Mouse (Mus musculus) gastrocnemius, postnatal 25 days (tissue): ENCODE data around the gene Adam23. TPM values are rescaled to one million over a fixed set of nuclear protein-coding genes. Genes with fewer than 3 reads are reported as not detected.

Experiments used
- DNase-seq: peaks from one replicate; pipeline ENCODE4 v3.0.0; 2022
- long read RNA-seq, 2 experiments: library from polyadenylated mRNA; stranded (forward); transcript quantifications; one replicate each; pipeline ENCODE4 v2.0.0; 2021
- total RNA-seq, 2 experiments: library from RNA; stranded (reverse); gene quantifications; 1 replicate in 1 of 2; 2 replicates in 1 of 2; pipeline ENCODE4 v1.2.3; 2021

Gene Adam23
- total RNA-seq, result 1 to 10 TPM; 1.3 to 2.3 TPM
- long read RNA-seq, experiment 1, result 0 reads
- long read RNA-seq, experiment 2, partial matches to known transcripts, result 0 of 1 reads
- long read RNA-seq, experiment 2, other reads (novel, unspliced or antisense), result 0 of 1 reads

DNA sequence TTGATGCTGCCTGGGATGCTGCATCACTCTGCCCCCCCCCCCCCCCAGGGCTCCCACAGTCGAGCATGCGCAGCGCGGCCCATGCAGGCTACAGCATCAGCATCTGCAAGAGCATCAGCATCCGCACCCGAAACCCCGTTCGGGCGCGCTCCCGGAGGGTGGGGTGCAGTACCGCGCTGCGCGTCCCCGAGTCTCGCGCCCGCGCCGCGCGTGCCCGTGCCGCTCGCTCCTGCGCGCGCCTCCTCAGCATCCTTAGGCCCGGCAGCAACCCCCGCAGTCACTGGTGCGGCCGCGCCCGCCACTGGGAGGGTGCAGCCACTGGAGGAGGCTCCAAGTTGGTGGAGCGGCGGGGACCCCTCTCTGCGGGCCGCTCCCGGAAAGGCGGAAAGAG lies at the start of gene Adam23:
Adam23 (plus strand) TSS at position 236 of the 391 bp plus-strand sequence.
- peak; percentile 13 for DNase-seq

DNA sequence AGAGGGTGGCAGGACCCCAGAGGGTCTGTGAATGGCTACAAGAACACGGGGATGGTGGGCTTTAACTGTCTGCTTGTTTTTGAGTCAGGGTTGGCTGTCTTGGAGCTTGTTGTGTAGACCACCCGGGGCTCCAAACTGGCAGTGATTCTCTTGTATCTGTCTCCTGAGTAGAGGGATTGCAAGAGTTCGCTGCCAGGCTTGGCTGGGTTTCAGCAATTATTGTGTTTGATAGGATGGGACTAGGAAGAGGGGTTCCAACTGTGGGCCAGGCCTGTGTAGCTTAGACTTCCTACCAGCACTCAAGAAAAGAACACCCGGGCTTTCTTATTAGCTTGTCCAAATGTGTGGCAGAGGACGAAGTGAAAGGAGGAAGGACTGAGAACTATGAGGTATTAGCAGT lies 44.6 kb upstream of the Adam23 start:
- no peak for DNase-seq

DNA sequence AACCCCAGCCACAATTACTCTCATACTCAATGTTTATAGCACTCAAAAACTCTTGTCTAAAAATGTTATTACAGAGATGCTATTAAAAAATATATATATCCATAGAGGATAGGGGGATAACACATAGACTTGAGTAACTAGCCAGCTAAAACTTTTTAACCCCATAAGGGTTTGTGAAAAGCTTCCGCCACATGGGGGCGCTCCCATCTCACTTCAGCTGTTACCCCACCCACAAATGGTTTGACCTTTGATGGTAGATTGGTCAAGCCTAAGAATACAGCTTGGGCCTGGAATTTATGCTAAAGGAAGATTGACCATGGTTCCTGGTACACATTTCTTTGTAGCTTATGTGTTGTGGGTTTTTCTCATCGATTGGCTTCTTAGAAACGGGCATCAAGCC lies 42.1 kb upstream of the Adam23 start:
- DNase-seq, result no peak

DNA sequence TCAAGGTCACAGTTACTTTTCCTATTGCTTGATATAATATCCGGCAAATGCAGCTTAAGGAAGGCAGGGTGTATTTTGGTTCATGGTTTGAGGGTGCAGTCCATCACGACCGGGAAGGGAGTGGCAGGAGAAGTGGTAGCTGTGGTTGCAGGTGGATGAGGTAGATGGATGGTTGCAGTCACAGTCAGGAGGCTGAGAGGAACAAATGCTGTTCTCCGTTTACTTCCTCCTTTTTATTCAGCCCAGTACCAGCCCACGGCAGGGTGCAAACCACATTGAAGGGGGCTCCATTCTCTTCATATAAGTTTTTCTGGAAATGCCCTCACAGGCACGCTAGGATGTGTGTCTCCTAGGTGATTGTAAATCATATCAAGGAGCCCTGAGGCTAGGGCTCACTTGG lies 37.3 kb upstream of the Adam23 start:
- DNase-seq, result no peak

DNA sequence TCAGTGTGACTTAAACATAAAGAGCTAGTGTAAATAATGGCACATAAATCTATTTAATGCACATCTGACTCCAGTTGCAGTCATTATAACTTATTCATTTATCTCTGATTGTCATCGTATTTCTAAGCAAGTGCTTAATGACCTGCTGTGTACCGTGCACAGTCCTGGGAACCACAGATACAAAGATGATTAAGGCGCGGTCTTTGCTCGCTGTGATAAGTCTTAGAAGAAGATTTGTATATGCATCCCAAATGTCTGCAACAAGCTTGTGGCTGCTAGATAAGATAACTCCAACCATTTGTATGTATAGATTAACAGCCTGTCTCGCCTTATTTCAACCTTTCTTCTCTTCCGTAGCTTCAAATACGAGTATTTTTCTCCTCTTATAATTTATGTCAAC lies 27.2 kb upstream of the Adam23 start:
- DNase-seq, result no peak

DNA sequence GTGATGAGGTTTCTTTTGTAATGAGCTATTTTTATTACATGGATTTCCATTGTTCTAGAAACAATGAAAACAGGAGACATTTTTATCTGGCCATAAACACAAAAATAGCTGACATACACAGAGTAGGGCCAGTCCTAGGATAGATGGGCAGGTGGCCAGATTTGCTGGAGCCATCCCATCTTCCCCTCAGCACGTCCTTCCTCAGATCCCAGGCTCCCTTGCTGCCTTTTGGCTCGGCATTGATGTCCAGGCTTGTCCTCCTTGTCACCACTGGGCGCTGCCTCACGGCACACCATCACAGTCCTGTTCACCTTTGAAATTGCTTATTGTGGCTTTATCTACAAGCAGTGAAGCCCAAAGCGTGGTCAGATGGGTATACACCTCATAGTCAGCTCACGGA lies 15.0 kb upstream of the Adam23 start:
- no peak for DNase-seq

DNA sequence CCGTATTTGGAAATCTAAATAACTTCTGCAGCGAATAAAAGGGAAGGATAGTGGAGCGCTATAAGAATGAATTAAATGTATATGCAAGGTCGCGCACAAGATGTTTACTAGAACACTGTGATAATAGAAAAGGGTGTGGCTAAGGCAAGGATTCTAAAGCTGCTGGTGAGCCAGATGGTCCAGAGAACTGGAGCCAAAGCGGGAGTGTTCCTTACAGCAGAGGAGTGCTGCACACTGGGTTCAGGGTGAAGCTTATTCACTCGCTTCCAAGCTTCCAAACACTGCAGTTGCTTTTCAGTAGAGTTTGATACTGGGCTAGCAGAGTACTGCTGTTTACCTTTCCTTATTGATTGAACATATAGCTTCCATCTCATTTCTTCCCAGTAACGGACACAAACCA lies 14.5 kb upstream of the Adam23 start:
- no peak for DNase-seq

DNA sequence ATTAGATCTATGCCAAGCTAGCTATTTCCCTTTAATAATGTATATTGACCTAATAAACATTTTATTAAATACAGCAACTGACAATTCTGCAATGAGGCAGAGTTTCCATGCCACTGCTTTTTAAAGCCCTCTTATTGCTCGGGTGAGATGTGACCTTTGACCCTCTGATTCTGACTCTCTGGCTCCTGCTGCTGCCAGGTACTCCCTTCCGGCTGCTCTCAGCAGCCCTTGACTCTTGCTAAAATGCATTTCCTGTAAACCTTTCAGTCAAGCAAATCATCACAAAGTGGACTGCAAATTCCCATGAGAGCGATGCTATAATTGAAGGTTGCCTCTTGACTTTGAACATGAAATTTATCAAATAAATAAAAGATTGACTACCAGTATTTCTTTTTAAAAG lies 13.8 kb upstream of the Adam23 start:
- no peak for DNase-seq

DNA sequence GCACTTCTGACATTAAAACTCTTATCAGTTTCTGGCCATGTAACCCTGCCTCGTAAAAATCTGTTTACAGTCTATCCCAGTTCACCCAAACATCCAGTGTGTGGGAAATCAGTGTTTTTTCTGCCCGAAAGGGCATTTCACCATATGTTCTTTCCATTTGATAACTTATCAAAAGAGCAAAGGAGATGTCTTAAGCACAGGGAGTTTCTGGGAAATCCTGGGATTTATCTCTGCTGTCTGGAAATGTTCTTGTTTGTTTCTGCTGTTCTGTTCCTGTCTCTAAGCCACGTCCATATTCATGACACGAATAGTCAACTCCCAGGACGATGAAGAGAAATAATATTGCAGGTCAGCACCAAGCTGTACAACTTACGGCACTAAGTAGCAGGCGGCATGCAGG lies 11.6 kb upstream of the Adam23 start:
- no peak for DNase-seq

DNA sequence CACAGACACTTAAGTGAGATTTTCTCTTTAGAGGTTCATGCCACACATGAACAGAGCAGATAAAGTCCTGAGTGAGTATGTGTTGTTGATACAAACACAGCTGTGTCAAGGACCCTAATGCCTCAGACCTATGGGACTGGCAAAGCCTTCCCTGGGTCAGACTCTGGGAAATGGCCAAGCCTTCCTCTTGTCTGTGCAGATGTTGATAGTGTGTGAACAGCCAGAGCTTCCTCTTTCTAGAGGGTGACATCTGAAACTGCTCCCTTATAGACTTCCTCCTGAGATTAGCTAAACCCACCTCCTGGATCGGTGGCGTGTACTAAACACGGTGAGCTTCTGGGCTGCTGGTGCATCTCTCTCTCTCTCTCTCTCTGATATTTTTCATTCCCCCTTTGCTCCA lies 8.2 kb upstream of the Adam23 start:
- no peak for DNase-seq

DNA sequence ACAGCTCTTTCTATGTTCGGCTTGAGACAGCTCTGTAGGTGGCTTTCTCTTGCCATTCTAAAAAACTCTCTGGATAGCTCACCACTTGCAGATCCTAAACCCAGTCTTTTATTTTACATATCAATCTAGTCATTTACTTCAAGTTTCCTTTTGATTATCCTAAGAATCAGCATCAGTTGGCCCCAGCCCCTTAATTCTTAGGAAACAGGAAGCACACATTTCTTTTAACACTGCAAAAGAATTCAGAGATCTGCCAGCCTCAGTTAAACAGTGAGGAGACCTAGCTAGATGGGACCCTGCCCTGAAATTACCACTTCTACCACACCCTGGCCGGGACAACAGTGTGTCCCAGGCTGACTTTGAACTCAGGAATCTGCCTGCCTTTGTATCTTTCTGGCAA lies 3.5 kb upstream of the Adam23 start:
- no peak for DNase-seq

DNA sequence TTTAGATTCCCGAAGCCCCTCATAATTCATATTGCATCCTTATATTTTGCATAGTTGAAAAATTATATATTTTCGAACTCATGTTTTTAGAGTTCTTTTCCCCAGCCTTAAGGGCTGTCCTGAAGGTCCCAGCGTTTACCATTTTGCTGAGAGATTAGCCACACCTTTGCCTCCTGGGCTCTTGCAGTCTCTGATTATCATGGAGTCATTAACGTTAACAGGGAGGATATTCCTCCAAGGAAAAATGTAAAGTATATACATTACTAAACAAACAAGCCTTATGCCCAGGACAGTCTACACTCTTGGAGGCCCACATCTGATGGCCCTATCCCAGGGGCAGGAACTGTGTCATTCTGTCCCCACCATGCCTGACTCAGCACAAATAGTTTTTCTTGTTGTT lies 3.1 kb upstream of the Adam23 start:
- DNase-seq, result no peak

DNA sequence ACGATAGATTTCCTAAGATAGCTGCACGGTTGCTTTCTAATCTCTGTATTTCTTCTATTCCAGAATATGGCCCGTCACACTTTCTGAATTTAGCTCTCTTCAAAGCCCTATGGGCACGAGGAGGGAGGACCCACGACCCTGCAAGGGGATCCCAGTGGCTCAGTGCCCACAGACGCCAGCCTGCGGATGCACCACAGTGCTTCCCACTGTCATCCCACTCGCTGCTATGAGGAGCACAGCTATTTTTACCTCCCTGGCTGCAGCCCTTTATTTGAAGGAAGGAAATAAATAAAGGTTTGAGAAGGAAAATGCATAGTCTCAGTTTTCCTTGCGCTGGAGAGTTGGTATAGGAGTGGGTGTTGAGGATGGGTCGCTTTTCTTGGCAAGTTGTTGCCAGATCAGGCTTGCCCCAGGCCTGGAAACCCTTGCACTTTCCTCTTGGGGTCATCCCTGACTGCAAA lies 512 bp upstream of the Adam23 start:
- DNase-seq, result no peak

DNA sequence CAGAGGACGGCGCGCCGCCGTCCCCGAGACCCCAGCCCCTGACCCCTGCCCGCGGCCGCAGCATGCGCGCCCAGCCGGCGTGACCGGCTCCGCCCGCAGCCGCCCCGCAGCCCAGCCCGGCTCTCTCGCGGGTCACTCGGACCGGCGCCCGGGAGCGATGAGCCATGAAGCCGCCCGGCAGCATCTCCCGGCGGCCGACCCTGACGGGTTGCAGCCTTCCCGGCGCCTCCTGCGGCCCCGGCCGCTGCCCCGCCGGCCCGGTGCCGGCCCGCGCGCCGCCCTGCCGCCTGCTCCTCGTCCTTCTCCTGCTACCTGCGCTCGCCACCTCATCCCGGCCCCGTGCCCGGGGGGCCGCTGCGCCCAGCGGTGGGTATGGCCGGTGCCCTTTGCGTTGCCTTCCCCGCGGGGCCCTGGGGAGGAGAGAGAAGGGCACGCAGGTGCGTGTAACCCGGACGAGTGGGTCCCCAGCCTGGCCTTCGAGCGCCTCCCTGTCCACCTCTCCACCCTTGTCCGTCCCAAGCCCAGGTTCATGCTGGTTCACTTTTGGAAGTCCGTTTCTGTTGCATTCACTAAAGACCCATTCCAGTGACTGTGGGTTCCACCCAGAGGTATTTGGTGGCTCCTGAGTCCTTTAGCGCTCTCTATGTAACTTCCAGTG lies 485 bp downstream of the Adam23 start:
- no peak for DNase-seq

DNA sequence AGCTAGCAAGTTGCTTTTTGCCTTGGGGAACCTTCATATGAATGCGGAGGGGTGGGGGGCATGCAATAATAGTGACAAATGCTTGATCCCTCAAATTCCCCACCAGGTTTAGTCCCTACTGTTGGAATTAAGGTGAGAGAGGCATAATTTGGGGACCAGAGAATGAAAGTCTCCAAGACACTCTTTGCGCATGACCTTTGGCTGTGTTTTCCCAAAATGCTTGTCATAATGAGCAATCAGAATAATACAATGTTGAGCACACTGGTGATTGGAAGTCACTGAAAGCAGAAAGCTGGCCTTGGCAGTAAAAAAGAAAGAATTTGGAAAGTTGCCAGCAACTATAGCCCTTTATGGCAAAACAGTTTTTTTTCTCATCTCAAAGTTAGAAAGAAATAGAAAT lies 1.0 kb downstream of the Adam23 start:
- no peak for DNase-seq

DNA sequence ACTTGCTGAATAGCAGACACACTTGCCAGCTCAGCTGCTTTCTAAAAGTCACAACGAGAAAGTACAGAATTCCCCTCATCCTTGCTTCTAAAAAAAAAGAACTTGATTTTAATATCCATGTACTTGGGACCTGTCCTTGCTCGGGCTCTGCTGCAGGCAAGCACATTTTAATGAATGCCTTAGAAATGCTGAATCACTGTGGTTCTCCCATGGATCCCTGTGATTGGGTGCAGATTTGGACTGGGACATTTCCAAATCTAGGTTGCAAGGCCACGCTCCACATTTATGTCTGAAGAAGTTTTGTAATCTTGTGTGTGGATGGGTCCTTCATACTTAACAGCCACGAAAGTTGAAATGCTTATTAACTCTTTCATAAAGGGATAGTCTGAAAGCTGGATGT lies 4.4 kb downstream of the Adam23 start:
- DNase-seq, result no peak

DNA sequence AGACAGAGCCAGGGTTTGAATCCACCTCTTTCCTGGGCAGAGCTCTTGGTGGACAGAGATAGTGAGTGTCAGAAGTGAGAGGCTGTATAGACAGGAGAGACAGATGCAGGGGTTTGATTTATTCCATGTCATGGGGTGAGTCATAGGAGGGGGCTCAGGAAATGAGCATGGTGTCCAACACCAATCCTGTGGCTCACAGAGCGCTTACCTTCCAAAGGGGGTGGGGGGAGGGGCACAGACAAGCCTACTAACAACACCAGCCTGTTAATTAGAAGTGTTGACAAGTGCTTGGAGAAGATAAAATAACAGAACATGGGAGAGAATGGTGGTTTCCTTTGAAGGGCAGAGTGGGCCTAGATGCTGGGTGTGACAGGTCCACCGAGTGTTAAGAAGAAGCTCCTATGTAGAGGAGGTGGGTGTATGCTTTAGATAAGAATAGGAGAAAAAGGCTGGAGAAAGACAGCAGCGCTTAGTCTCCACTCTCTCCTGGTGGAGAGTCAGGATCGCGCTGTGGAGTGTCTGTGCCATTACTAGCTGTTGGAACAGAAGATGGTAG lies 7.7 kb downstream of the Adam23 start:
- no peak for DNase-seq

DNA sequence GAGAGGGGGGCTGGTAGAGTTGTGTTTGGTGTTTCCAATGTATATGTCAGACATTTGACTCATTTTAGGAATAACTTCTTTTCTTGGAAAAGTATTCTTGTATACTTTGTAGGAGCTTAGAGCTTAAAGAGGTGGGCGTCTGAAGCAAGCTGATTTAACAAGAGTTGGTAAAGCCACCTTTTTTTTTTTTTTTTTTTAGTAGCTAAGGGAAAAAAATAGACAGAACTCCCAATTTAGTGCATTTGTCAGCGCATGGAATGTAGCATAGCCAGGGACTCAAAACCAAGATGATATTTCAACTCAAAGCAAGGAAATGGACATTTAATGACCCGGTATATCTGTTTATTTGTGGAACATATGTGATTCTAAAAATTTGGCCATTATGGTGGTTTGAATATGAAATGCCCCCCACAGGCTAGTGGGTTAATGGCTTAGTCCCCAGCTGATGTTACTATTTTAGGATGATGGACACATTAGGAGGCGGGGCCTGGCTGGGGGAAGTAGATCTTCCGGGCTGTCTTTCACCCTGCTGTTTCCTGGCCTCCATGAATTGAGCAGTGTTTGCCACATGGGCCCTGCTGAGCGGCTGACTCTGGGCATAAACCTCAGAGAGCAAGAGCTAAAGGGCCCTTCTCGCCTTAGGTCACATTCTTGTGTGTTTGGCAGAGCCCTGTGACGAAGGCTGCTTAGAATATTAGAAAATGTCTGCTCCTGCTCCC lies 12.3 kb downstream of the Adam23 start:
- DNase-seq, result no peak

DNA sequence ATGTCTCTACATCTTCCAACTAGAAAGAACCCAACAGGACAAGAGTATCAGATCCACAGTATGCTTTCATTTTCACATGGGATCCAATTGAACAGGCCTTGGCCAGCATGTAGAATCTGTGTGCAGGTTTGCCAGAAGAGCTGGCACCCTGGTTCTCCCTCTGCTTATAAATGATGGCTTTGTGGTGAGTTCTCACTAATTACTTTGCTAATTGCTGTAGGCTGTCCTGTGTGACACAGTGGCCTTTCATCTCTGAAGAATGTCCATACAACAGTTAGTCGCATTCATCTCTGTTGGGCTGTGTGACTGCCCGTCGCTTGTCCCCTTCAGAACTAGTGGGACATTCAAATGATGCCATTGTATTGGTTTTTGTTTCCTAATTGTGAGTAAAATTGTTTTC lies 13.5 kb downstream of the Adam23 start:
- no peak for DNase-seq

DNA sequence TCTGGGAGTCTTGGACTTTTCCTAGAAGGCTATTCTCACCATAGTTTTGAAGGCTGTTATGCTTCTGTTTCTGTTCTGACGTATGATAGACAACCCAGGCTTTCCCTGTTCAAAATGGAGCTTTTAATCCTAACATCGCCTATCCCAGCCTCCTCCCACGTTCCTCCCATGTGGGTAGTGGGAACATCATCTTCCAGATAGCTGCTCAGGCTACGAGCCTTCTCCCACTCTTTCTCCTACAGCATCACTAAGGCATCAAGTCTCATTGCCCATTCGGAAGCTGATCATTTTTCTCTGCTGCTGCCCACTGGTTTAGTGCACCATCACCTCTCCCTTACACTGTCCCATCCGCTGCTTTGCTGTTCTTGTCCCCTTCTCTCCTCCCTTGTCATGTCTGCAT lies 14.2 kb downstream of the Adam23 start:
- DNase-seq, result no peak

DNA sequence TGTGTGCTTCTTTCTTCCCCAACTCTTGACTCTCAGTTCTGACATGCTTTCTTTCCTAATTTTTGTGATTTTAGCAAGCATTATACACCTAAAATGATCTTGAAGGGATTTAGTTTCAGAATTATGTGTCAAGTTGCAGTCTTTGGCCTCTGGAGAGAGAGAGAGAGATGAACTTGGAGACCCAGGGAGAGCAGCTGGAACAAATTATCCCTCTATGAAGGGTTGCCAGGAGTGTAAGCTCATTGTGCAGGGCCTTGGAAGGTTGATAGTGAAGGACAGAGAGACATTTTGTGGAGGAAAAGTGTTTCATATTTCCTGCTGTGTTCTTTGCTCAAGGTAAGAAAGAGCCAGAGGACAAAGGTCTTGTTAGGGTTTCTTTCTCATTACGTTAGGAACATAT lies 18.8 kb downstream of the Adam23 start:
- DNase-seq, result no peak

DNA sequence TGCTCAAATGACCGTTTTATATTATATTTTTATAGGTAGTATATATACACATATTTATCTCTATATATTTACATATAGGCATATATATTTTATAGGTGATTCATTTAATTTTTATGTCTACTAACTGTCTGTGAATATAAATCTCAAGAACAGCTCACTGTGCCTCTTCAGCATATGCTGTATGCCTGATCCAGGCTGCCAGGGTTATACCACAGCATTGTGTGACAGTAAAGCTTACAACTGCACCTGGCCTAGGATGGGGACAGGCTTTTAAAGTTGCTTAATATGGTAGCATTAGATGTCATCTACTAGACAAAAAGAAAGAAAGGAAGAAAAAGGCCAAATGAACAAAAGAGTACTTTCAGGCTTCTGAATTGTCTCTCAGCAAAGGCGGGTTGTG lies 27.6 kb downstream of the Adam23 start:
- DNase-seq, result no peak

DNA sequence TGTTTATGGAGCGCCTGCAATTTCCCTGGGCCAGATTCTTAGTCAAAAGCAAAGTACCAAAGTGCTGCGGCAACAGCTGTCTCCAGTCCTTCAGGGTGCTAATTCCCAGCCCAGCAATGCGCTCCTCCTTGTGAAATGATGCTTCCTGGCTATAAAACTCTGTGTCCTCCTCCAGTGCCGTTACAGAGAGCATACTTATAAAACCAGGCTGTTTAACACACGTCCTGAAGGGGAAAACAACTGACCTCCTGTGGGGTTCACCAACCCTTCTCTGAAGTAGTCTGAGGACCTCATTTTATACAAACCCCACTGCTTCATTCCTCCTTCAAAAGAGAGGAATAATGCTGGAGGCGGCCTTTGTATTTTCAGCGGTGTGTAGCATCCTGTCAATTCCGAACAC lies 28.0 kb downstream of the Adam23 start:
- DNase-seq, result no peak

DNA sequence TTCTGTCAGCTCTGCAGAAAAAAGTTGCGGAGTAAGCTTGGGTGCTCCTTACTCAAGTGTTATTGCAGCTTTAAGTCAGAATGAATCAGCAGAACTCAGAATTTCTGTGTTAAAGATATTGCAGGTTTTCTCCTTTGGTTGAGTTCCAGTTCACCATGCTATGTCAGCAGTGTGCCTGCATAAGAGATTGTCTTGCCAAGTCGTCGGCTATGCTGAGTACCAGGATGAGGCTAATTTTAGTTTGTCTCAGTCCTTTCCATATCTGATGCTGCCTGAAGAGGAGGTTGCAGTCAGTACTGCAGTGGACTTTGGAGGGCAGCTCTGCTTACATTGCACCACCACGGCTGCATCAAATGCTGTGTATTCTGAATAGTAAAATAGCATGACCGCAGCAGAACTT lies 33.3 kb downstream of the Adam23 start:
- DNase-seq, result no peak
